21 mouse cellular contexts compared by ENCODE assay signal in the genomic region with DNA sequence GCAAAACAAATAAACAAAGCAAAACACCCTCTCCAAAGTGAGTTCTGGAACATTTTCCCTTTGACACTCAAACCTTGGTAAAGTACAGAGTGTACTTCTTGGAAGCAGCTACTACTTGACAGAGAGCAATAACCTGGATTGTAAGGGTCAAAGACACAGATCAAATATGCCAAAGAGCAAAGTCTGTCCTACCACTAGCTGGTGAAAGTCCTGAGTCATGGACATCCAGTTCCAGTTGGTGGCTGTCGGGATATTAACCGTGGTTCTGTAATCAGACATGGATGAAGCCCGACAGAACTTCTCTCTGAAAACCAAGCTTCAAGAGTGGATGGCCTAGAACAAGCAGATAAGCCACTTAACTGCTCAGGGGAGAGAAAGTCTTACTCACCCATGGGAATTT. TPM values are rescaled to one million over a fixed set of nuclear protein-coding genes. Genes with fewer than 3 reads are reported as not detected.
A peak's percentile ranks its signal among the peaks of the same experiment; 100 is the strongest.
DNase-seq lines count a peak whose midpoint lies in the region; ATAC-seq and TF ChIP-seq lines count a peak whose summit lies in the region.
"Had no signal": no experiment of that assay in that cellular context is flagged by ENCODE, and none has a peak within 500 bp of the region (broad histone marks: within the 10 kb centered on the region; RNA-seq: fewer than 3 reads in every experiment).

No protein-coding gene starts in this region.

- no peaks in the 10 kb centered on the region for H3K27me3 ChIP-seq in kidney, embryonic 16.5 days (ENCODE audit: insufficient read depth, low read length)
- H3K27me3 ChIP-seq in kidney, postnatal 0 days (ENCODE audit: insufficient read depth, low read length) = no peaks in the 10 kb centered on the region
- H3K27me3 ChIP-seq: embryonic facial prominence, embryonic 12.5 days; forebrain, embryonic 15.5 days had no signal

- no peak overlapping the region for H3K4me2 ChIP-seq in kidney, embryonic 16.5 days (replicated peaks; ENCODE audit: low read depth, low read length)
- no peak overlapping the region for H3K4me2 ChIP-seq in kidney, postnatal 0 days (ENCODE audit: low read length)
- H3K4me2 ChIP-seq: embryonic facial prominence, embryonic 12.5 days; forebrain, embryonic 15.5 days had no signal

- no peak for ATAC-seq in kidney, embryonic 16.5 days (ENCODE audit: low FRiP score, low TSS enrichment)
- ATAC-seq in kidney, postnatal 0 days (replicated peaks; ENCODE audit: low FRiP score, low read depth) = peak; percentile 61; the same call in 1 of the 2 replicates
- no peak for ATAC-seq in cerebellum, adult (ENCODE audit: insufficient number of reproducible peaks, low FRiP score, low TSS enrichment)
- ATAC-seq: forebrain, embryonic 15.5 days had no signal

- TF ChIP-seq CTCF in kidney, postnatal 0 days (IDR thresholded peaks at IDR 0.05; ENCODE audit: low read depth) = no peak

- no peak overlapping the region for H3K27ac ChIP-seq in kidney, embryonic 16.5 days (ENCODE audit: low read length)
- no peak overlapping the region for H3K27ac ChIP-seq in kidney, postnatal 0 days
- H3K27ac ChIP-seq: embryonic facial prominence, embryonic 12.5 days; forebrain, embryonic 15.5 days; heart, embryonic 10.5 days had no signal

- no peaks in the 10 kb centered on the region for H3K9me3 ChIP-seq in kidney, embryonic 16.5 days (ENCODE audit: low read length)
- no peaks in the 10 kb centered on the region for H3K9me3 ChIP-seq in kidney, postnatal 0 days (replicated peaks; ENCODE audit: low read length)
- H3K9me3 ChIP-seq: embryonic facial prominence, embryonic 12.5 days; forebrain, embryonic 15.5 days; heart, embryonic 10.5 days had no signal

- H3K36me3 ChIP-seq in kidney, embryonic 16.5 days (ENCODE audit: insufficient read depth, low read length) = no peaks in the 10 kb centered on the region
- no peaks in the 10 kb centered on the region for H3K36me3 ChIP-seq in kidney, postnatal 0 days (ENCODE audit: insufficient read depth, low read length)
- H3K36me3 ChIP-seq: embryonic facial prominence, embryonic 12.5 days; forebrain, embryonic 15.5 days; heart, embryonic 10.5 days had no signal

- H3K4me3 ChIP-seq in kidney, embryonic 16.5 days (ENCODE audit: low read length) = no peak overlapping the region
- H3K4me3 ChIP-seq in kidney, postnatal 0 days (replicated peaks; ENCODE audit: low read depth, low read length) = no peak overlapping the region
- H3K4me3 ChIP-seq: embryonic facial prominence, embryonic 12.5 days; forebrain, embryonic 15.5 days; heart, embryonic 10.5 days had no signal

- H3K9ac ChIP-seq in kidney, embryonic 16.5 days (replicated peaks; ENCODE audit: low read length) = no peak overlapping the region
- no peak overlapping the region for H3K9ac ChIP-seq in kidney, postnatal 0 days (ENCODE audit: low read depth, low read length)
- H3K9ac ChIP-seq: embryonic facial prominence, embryonic 12.5 days; forebrain, embryonic 15.5 days had no signal

- no peaks in the 10 kb centered on the region for H3K4me1 ChIP-seq in kidney, embryonic 16.5 days (ENCODE audit: insufficient read depth, low read length)
- no peaks in the 10 kb centered on the region for H3K4me1 ChIP-seq in kidney, postnatal 0 days (replicated peaks; ENCODE audit: insufficient read depth, low read length)
- H3K4me1 ChIP-seq: embryonic facial prominence, embryonic 12.5 days; forebrain, embryonic 15.5 days; heart, embryonic 10.5 days had no signal

- DNase-seq in kidney, adult 11 months = peak; percentile 57
- peak; percentile 91 for DNase-seq in kidney, adult 9 months
- DNase-seq in kidney, postnatal 4 days = no peak
- DNase-seq in kidney, postnatal 0 days (ENCODE audit: low spot score) = peak; percentile 3
- peak; percentile 50 to 87 for DNase-seq in kidney, postnatal 36 days
- DNase-seq: adrenal gland, postnatal 10 days; cerebellum, adult 11-12 months; cerebellum, adult 9-10 months; cerebellum, postnatal 25 days; gastrocnemius, postnatal 10 days; heart, adult 18-20 months; heart, postnatal 10 days; heart, postnatal 4 days had no signal

- 90% methylated on average over 3 of the region's 3 CpGs for WGBS in kidney, embryonic 16.5 days
- WGBS in kidney, postnatal 0 days = 83% methylated on average over 3 of the region's 3 CpGs

RNA-seq across cellular contexts. Expression of a gene that starts 21.9 kb away (rescaled TPM):
- not detected in 2 replicates for polyA plus RNA-seq in kidney, embryonic 16.5 days (2015; fragmentation: Nextera tagmentation; extraction: Ambion mirVana)
- polyA plus RNA-seq in kidney, postnatal 0 days (2015; fragmentation: Nextera tagmentation; extraction: Ambion mirVana) = not detected in 2 replicates
- polyA plus RNA-seq: brain, embryonic 14.5 days; C2C12; forebrain, embryonic 15.5 days; heart, embryonic 10.5 days; heart, embryonic 14.5 days had no signal

RNA-seq across cellular contexts. Expression of a gene that starts 52.7 kb away (rescaled TPM):
- polyA plus RNA-seq in kidney, embryonic 16.5 days (2015; fragmentation: Nextera tagmentation; extraction: Ambion mirVana) = 84.4 and 85.7 TPM in 2 replicates
- 60.9 and 63.5 TPM in 2 replicates for polyA plus RNA-seq in kidney, postnatal 0 days (2015; fragmentation: Nextera tagmentation; extraction: Ambion mirVana)

Comparison
In these comparisons a context has a peak if more than half of its experiments do, and no peak if none do; other contexts are left out.
1. DNase-seq: peak in kidney, adult 11 months (single experiment), kidney, adult 9 months (single experiment), kidney, postnatal 0 days (single experiment) and kidney, postnatal 36 days (2 of 2); none in kidney, postnatal 4 days (0 of 2).